Mouse (Mus musculus): ENCODE measurements around the gene Esr1. TPM values are rescaled to one million over a fixed set of nuclear protein-coding genes. Genes with fewer than 3 reads are reported as not detected.

Gene Esr1
- polyA plus RNA-seq, 1 experiment from 2014 or later = 0.26 TPM

GRCm38 (mm10) chr10:4776714-4777090 lies 165.3 kb downstream of the Esr1 start:
- no peak for ATAC-seq (ENCODE audit: borderline replicate concordance, extremely low read depth, low FRiP score, low TSS enrichment)
- Histone ChIP-seq H3K36me3 (no peaks in the 10 kb centered on the region), H3K4me1 (no peaks in the 10 kb centered on the region)

GRCm38 (mm10) chr10:4777996-4778395 lies 166.6 kb downstream of the Esr1 start:
- Histone ChIP-seq H3K36me3 (no peaks in the 10 kb centered on the region), H3K27ac (no peak overlapping the region), H3K9ac (no peak overlapping the region), H3K9me3 (no peaks in the 10 kb centered on the region), H3K4me3 (no peak overlapping the region), H3K4me1 (no peaks in the 10 kb centered on the region), H3K27me3 (no peaks in the 10 kb centered on the region), H3K4me2 (no peak overlapping the region)
- WGBS = 44% methylated on average over 3 of the region's 3 CpGs
- no peak for ATAC-seq (ENCODE audit: borderline replicate concordance, extremely low read depth, low FRiP score, low TSS enrichment)

More at GRCm38 (mm10) chr10:4776714-4777090, 165.3 kb downstream of the Esr1 start:
- Histone ChIP-seq H3K9me3 (no peaks in the 10 kb centered on the region), H3K27me3 (no peaks in the 10 kb centered on the region), H3K27ac (no peak overlapping the region), H3K4me2 (no peak overlapping the region), H3K4me3 (no peak overlapping the region), H3K9ac (no peak overlapping the region)
- WGBS = 65% methylated on average over 4 of the region's 4 CpGs

- Histone ChIP-seq H3K9me3 (no peaks in the 10 kb centered on the region), H3K9ac (no peak overlapping the region), H3K4me2 (no peak overlapping the region), H3K4me1 (no peaks in the 10 kb centered on the region), H3K36me3 (no peaks in the 10 kb centered on the region), H3K27ac (no peak overlapping the region), H3K4me3 (no peak overlapping the region), H3K27me3 (no peaks in the 10 kb centered on the region)
- no peak for ATAC-seq (ENCODE audit: borderline replicate concordance, extremely low read depth, low FRiP score, low TSS enrichment)
- WGBS = 25% methylated on average over 6 of the region's 6 CpGs
These were observed 169.5 kb downstream of the Esr1 start for GRCm38 (mm10) chr10:4780926-4781325.

GRCm38 (mm10) chr10:4787003-4787628 lies 175.7 kb downstream of the Esr1 start:
- no peak for ATAC-seq (ENCODE audit: borderline replicate concordance, extremely low read depth, low FRiP score, low TSS enrichment)
- Histone ChIP-seq H3K4me2 (no peak overlapping the region), H3K36me3 (no peaks in the 10 kb centered on the region), H3K4me1 (no peaks in the 10 kb centered on the region), H3K27ac (no peak overlapping the region), H3K27me3 (no peaks in the 10 kb centered on the region), H3K9me3 (no peaks in the 10 kb centered on the region), H3K4me3 (no peak overlapping the region), H3K9ac (no peak overlapping the region)
- 79% methylated on average over 5 of the region's 5 CpGs for WGBS

GRCm38 (mm10) chr10:4798268-4798808 lies 186.9 kb downstream of the Esr1 start:
- H3K36me3 ChIP-seq = no peaks in the 10 kb centered on the region
- H3K9me3 ChIP-seq = no peaks in the 10 kb centered on the region
- no peak overlapping the region for H3K9ac ChIP-seq
- H3K4me1 ChIP-seq = no peaks in the 10 kb centered on the region
- no peak for ATAC-seq (ENCODE audit: borderline replicate concordance, extremely low read depth, low FRiP score, low TSS enrichment)
- no peak overlapping the region for H3K4me2 ChIP-seq
- no peaks in the 10 kb centered on the region for H3K27me3 ChIP-seq
- H3K4me3 ChIP-seq = no peak overlapping the region
- WGBS = 62% methylated on average over 3 of the region's 3 CpGs
- no peak overlapping the region for H3K27ac ChIP-seq

GRCm38 (mm10) chr10:4824366-4824765 lies 213.0 kb downstream of the Esr1 start:
- Histone ChIP-seq H3K9ac (no peak overlapping the region), H3K4me2 (no peak overlapping the region), H3K27ac (no peak overlapping the region), H3K9me3 (no peaks in the 10 kb centered on the region), H3K36me3 (no peaks in the 10 kb centered on the region), H3K27me3 (no peaks in the 10 kb centered on the region), H3K4me3 (no peak overlapping the region), H3K4me1 (no peaks in the 10 kb centered on the region)
- 80% methylated on average over 5 of the region's 5 CpGs for WGBS
- no peak for ATAC-seq (ENCODE audit: borderline replicate concordance, extremely low read depth, low FRiP score, low TSS enrichment)

- no peaks in the 10 kb centered on the region for H3K36me3 ChIP-seq
- no peaks in the 10 kb centered on the region for H3K9me3 ChIP-seq
- no peak overlapping the region for H3K4me2 ChIP-seq
- H3K27ac ChIP-seq = no peak overlapping the region
- ATAC-seq (ENCODE audit: borderline replicate concordance, extremely low read depth, low FRiP score, low TSS enrichment) = no peak
- no peak overlapping the region for H3K4me3 ChIP-seq
- no peak overlapping the region for H3K9ac ChIP-seq
- WGBS = 81% methylated on average over 6 of the region's 6 CpGs
- H3K27me3 ChIP-seq = no peaks in the 10 kb centered on the region
- no peaks in the 10 kb centered on the region for H3K4me1 ChIP-seq
These were observed 219.2 kb downstream of the Esr1 start for GRCm38 (mm10) chr10:4830592-4830991.

GRCm38 (mm10) chr10:4838099-4838498 lies 226.7 kb downstream of the Esr1 start:
- WGBS = 86% methylated on average over 4 of the region's 4 CpGs
- H3K4me1 ChIP-seq = no peaks in the 10 kb centered on the region
- H3K4me3 ChIP-seq = no peak overlapping the region
- H3K36me3 ChIP-seq = no peaks in the 10 kb centered on the region
- no peaks in the 10 kb centered on the region for H3K27me3 ChIP-seq
- ATAC-seq (ENCODE audit: borderline replicate concordance, extremely low read depth, low FRiP score, low TSS enrichment) = no peak
- H3K9me3 ChIP-seq = no peaks in the 10 kb centered on the region
- no peak overlapping the region for H3K4me2 ChIP-seq
- H3K27ac ChIP-seq = no peak overlapping the region
- H3K9ac ChIP-seq = no peak overlapping the region

- Histone ChIP-seq H3K4me3 (no peak overlapping the region), H3K4me2 (no peak overlapping the region), H3K27me3 (no peaks in the 10 kb centered on the region), H3K27ac (no peak overlapping the region), H3K9me3 (no peaks in the 10 kb centered on the region), H3K9ac (no peak overlapping the region), H3K4me1 (no peaks in the 10 kb centered on the region), H3K36me3 (no peaks in the 10 kb centered on the region)
- no peak for ATAC-seq (ENCODE audit: borderline replicate concordance, extremely low read depth, low FRiP score, low TSS enrichment)
These were observed 229.6 kb downstream of the Esr1 start for GRCm38 (mm10) chr10:4841039-4841438.

- Histone ChIP-seq H3K36me3 (no peaks in the 10 kb centered on the region), H3K4me1 (no peaks in the 10 kb centered on the region), H3K27ac (no peak overlapping the region), H3K9me3 (no peaks in the 10 kb centered on the region), H3K27me3 (no peaks in the 10 kb centered on the region), H3K4me3 (no peak overlapping the region), H3K4me2 (no peak overlapping the region), H3K9ac (no peak overlapping the region)
- no peak for ATAC-seq (ENCODE audit: borderline replicate concordance, extremely low read depth, low FRiP score, low TSS enrichment)
- 78% methylated on average over 2 of the region's 2 CpGs for WGBS
These were observed 236.1 kb downstream of the Esr1 start for GRCm38 (mm10) chr10:4847523-4847922.

- Histone ChIP-seq H3K27ac (no peak overlapping the region), H3K4me2 (no peak overlapping the region), H3K36me3 (no peaks in the 10 kb centered on the region), H3K4me1 (no peaks in the 10 kb centered on the region), H3K9ac (no peak overlapping the region), H3K27me3 (no peaks in the 10 kb centered on the region), H3K4me3 (no peak overlapping the region), H3K9me3 (no peaks in the 10 kb centered on the region)
- no peak for ATAC-seq (ENCODE audit: borderline replicate concordance, extremely low read depth, low FRiP score, low TSS enrichment)
- whole genome bisulfite sequencing = 76% methylated on average over 3 of the region's 3 CpGs
These were observed 238.5 kb downstream of the Esr1 start for GRCm38 (mm10) chr10:4849881-4850280.

- no peaks in the 10 kb centered on the region for H3K36me3 ChIP-seq
- H3K9ac ChIP-seq = no peak overlapping the region
- 74% methylated on average over 8 of the region's 8 CpGs for WGBS
- no peaks in the 10 kb centered on the region for H3K27me3 ChIP-seq
- no peak overlapping the region for H3K4me2 ChIP-seq
- H3K9me3 ChIP-seq = no peaks in the 10 kb centered on the region
- ATAC-seq (ENCODE audit: borderline replicate concordance, extremely low read depth, low FRiP score, low TSS enrichment) = no peak
- H3K27ac ChIP-seq = no peak overlapping the region
- no peak overlapping the region for H3K4me3 ChIP-seq
- H3K4me1 ChIP-seq = no peaks in the 10 kb centered on the region
These were observed 263.8 kb downstream of the Esr1 start for GRCm38 (mm10) chr10:4875076-4875737.

Data from lung, embryonic 15.5 days (tissue).